Mouse (Mus musculus): ENCODE data around the gene Arhgef26. TPM values are rescaled to one million over a fixed set of nuclear protein-coding genes. Genes with fewer than 3 reads are reported as not detected.

Arhgef26 gene
- total RNA-seq (2022), result 10 to 100 TPM; 50.6 to 64.3 (median 59.8) TPM

DNA sequence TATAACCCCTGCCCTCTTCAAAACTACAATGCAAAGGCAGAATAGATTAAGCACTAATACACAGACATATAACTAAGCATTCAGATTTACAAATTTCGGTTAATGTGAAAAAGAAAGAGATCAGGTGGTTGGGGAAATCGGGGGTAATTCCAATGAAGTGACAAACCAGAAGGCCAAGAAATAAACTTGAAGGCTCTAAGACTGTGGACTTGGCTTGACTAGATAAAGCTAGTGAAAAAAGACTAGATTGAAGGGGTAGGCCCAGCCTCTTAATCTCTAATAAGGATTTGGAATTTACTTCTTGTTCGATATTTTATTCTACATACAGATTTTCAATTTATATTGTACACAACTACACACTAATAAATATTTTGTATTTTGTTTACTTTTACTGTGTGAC is at the start of gene Arhgef26:
Gene Arhgef26, plus strand, starts transcription at position 301 of the 400 bp plus-strand sequence.
- no peak for DNase-seq (ENCODE audit: low spot score in 2 of 2)

DNA sequence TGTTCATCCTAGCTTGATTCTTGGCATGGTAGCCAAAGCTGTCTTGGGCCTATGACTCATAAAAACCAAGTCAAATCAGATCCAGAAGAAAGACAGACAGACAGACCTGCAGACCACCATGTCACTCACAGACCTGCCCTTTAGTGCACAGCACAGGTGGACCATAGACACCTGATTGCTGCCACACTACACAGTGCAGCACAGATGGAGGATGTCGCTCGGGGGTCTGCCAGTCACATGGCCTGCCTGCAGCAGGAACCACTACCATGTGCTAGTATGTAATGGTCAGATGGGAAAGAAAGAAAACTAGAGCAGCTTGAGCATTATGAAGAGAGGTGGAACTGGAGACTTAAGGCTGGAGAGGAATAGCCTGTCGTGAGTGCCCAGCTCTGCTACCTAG is 27.7 kb upstream of the Arhgef26 start:
- no peak for DNase-seq (ENCODE audit: low spot score in 2 of 2)

DNA sequence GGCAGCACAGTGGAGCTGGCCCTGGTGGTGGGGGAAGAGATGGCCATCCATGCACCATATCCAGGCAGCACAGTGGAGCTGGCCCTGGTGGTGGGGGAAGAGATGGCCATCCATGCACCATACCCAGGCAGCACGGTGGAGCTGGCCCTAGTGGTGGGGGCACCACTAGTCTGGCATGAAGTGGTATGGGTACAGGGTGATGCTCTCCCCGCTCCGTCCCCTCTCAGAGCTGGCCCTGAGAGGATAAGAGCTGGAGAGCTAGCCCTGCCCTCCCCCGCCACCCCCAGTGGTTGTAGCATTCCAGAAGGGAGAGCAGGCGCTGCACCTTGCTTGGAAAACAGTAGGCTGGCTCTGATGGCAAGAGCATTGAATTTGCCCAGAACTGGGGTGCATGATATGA is 26.9 kb upstream of the Arhgef26 start:
- DNase-seq (ENCODE audit: low spot score in 2 of 2), result no peak

DNA sequence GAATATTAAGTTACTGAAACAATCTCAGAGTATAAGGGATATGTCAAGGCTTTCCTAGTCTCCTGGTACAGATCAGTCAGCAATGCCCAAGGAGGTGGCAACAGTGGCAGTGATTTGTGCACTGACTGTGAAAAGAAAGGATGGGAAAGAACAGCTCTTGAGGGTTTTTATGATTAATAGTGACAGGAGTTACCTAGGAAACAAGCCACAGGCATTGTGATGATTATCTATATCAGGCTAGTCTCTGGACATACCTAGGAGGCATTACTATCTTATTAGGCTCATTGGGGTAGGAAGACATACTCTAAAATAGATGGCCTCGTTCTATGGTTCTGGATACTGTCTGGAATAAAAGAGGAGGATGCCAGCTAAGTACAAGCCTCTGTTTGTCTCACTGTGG is 13.4 kb upstream of the Arhgef26 start:
- no peak for DNase-seq (ENCODE audit: low spot score in 2 of 2)

DNA sequence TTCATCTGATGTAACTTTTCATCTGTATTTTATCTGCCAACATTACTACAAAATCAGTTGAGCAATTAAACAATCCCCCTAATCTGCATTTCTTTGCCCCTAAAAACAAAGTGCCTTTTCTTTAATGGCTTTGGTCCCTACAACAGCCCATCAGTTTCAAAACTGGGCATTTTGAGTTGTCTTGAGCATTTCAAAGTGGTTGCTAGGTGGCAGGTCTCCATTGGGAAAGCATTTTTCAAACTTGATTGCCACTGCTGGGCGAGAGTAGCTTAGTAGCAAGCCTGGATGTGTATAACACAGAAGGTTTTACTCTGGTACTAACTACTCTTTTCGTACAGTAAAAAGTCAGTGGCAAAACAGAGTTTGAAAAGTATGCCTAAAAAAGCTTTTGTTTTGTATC is 10.2 kb upstream of the Arhgef26 start:
- peak; percentile 36 to 48 for DNase-seq (ENCODE audit: low spot score in 2 of 2)

DNA sequence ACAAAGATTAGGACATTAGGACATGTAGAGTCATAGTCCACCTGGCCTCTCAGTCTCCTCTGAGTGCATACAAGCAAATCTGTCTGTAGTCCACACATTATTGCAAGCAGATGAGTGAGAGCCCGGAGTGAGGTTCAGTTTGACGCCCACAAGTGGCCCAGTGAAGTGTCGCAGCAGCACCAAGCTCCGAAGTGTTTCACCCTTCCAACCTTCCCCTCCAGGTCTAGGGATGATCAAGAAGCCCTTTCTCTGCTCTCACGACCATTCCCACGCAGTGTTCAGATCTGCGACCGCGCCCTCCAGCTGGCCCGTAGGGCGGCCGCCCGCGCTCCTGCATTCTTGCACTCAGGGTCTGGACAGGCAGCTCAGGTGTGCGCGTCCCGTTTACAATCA is 313 bp downstream of the Arhgef26 start:
- no peak for DNase-seq (ENCODE audit: low spot score in 2 of 2)

DNA sequence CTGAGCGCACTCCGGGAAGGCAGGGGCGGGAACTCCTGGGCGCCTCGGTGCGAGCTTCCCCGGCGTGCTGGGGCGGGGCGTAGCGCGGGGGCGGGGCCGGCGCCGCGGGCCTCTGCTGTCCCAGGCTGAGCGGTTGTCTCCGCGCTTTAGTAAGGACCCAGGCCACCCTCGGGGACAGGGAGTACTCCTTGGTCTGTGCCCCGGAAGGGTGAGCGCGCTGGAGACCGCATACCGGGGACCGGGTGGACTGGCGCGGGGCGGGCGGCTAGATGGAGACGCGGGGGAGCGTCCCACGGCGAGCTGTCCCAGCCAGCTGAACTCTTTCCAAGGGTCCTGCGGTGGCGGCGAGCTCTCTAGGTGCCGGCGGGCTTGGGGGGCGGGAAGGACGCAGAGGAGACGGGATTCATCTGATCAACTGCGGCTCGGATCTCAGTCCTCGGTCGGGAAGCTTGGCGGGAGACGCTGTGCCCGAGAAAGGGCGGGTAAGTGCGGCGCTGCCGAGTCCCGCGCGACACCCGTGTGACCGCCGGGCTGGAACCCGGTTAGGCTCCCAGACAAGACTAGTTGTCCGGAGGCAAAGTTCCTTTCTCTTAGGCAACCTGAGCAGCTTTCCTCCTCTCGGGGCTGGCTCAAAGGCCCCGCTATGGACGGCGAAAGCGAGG is 841 bp downstream of the Arhgef26 start:
- peak in 1 of 2 experiments; percentile 35 for DNase-seq (ENCODE audit: low spot score in 2 of 2)

DNA sequence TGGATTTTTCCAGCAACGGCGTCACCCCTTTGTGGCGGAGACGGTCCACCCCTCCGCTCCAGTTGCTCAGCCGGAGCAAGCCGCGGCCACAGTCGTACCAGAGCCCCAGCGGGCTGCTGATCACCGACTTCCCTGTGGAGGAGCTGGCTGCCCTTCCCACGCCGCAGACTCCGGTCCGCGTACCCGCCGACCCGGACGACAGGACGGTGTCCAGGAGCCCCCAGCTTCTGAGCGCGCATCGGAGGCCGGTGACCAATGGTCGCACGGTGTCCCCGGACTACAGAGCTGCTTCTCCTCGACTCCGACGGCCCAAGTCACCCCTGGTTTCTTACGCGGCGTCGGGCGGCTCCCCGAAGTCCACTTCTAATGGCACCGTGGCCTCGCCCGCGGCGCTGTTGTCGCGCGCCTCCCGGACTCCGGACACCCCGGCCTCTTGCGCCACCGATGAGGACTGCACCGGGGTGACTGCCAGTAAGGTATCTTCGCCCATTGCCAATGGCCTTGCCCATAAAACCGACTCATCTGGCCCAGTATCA is 1.4 kb downstream of the Arhgef26 start:
- no peak for DNase-seq (ENCODE audit: low spot score in 2 of 2)

DNA sequence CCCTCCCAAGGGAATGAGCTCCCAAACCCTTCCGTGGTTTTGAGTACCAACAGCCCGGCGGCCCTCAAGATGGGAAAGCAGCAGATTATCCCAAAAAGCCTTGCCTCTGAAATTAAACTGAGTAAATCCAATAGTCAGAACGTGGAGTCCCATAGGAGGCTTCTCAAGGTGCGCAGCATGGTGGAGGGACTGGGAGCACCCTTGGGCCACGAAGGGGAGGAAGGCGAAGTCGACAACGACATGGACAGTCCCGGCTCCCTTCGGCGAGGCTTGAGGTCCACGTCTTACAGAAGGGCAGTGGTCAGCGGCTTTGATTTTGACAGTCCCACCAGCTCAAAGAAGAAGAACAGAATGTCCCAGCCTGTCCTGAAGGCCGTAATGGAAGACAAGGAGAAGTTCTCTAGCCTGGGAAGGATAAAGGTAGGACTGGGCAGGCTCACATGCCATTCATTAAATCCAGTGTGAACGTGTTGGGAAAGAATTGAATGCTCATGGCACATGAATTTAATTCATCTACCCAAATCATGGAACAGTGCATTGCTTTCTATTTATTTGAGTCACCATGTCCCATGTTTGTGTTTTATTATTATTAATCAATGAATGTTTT is 2.1 kb downstream of the Arhgef26 start:
- no peak for DNase-seq (ENCODE audit: low spot score in 2 of 2)

DNA sequence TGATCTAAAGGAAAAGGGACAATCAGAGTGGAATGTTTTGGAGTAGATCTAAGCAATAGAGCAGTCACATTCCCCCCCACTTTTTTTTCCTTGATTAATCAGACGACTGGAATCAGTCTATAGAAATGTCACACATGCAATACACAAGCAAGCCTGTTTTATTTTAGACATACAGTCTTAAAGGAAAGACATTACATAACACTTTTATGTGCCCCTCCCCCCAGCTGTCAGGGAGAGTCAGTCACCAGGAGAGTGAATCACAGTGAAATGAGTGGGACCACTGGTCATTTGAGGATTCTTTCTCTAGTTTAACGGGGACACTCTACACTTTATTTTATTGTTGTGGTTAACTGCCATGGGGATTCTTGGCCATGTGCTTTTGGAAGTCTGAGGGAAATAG is 2.7 kb downstream of the Arhgef26 start:
- no peak for DNase-seq (ENCODE audit: low spot score in 2 of 2)

DNA sequence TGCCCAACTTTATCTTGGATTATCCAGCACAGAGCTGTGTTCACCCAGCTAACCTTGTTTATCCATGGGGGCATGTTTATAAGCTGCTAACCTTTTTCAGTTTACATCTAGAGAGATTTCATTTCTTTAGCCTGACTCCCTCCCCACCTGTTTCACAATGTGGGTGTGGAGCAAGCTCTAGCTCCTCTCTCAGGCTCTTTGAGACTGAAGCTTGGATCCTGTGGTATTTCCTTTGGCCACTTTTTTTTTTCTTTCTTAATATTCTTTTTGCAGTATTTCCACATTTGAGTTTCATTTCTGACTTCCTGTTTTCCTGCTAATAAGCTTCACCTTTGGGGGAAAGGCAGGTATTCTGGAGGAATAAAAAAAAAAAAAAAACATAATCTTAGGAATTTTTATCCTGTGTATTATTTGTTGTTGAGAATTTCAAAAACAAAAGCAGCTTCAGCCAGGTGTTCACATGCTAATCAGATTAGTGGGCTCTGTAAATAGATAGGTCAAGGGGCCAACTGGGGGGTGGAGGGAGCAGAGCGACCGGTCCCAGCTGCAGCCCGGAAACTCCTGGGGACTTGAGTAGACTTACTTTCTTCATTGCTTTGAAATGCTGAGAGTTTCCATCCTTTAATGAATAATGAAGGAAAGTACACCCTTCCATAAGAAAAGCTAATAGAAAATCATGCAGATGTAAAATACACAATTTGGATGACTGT is 3.5 kb downstream of the Arhgef26 start:
- DNase-seq (ENCODE audit: low spot score in 2 of 2), result no peak

DNA sequence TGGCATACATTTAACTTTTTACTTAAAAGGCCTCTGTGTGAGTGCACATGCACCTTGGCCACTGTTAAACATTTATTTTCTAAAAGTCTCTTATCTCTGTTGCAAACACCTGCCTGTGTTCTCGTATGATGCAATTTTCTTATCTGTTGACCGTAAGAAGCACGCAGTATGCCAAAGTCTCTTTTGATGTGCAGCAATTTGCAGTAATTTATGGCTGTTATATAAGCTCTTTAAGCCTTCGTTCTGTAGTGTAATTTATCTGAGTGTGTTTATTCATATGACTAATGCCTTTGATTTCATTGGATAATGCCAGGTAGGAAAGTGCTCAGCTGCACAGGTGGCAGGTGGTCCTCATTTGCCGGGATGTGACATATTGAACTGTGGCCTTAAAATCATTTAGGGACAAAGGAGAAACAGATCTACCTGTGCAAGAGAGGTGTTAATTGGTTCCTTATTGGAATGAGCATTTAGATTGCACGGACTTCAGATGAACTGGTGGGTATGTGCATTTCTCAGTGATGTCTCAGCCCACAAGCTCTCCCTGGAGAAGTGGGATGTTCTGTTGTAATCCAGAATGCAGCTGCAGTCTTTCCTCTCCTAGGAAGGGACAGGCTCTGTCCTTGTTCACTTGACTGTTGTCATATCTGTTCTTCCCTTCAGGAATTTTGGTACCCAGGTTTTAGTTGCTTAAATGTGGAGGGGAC is 10.5 kb downstream of the Arhgef26 start:
- no peak for DNase-seq (ENCODE audit: low spot score in 2 of 2)

DNA sequence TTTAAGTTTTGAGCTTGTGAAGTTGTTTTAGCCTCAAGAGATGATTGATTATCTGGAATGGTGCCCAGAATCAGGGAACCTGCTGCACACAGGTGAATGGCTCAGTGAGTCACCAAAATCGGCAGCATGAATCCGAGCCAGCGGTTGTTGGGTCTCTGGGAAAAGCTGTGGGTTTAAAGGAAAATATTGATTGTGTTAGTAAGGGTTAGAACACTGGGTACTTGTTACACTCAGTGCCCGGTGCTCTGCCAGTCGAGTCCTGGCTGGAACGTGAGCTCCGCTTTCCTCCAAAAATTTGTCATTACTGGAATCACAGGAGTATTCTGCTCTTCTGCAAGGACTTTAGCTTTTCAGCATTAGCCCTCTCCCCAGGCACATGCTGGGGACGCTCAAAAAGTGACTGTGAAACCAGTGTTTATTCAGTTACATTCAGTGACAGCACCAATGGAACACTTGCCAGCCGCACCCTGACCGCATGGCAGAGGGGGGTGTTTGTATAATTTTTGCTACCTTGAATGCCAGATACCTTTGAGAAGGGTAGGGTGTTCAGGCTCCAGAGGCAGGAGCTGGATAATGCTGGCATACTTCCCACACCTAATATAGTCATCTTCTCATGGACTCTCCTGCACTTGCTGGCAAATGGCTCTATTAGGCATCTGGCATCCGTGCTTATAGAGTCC is 11.2 kb downstream of the Arhgef26 start:
- DNase-seq (ENCODE audit: low spot score in 2 of 2), result no peak

DNA sequence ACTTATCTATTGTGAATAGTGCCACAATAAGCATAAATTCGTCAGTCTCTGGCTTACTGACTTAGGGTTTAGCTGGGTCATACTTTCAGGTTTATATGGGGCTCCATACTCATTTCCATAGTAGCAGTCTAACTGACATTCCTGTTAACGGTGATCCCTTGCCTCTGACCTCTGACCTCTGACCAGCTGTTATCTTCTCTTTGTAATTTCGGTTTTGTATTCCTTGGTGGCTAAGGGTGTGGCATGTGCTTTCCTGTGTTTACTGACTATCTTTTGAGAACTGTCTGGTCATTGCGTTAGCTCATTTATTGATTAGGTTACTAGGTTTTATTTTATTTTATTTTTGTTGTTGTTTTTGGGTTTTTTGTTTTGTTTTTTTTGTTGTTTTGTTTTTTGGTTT is 13.9 kb downstream of the Arhgef26 start:
- DNase-seq (ENCODE audit: low spot score in 2 of 2), result no peak

DNA sequence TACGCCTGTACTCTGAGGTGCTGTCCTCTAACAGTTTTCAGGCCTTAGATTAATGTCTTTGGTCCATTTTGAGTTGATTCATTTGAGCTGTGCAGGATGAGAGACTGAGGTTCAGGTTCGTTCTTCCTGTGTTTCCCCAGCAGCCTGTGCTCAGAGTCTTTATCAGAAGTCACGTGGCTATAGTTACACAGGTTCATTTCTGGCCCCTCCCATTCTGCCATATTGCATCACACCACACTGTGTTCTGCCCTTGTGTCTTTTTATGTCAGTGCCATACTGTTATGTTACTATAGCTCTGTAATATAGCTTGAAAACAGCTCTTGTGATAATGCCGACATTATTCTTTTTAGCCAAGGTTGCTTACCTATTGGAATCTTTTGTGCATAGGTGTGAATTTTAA is 14.7 kb downstream of the Arhgef26 start:
- no peak for DNase-seq (ENCODE audit: low spot score in 2 of 2)

DNA sequence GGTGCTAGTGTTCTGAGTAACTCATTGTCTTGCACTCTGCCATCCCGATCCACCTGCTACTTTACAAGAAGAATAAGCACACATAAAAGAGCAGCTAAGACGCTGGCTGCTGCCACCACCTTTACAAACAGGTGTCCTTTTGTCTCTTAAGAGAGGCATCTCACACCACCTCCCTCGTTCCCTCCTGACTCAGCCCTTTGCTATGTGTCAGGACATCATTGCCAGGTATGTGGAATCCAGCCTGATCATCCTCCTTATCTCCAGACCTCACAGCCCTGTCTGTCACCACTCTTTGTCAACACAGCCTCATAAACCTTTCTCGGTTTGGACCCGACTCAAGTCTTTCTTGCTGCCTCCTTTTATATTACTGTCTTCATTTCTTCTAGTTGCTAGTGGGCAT is 29.7 kb downstream of the Arhgef26 start:
- DNase-seq (ENCODE audit: low spot score in 2 of 2), result no peak

DNA sequence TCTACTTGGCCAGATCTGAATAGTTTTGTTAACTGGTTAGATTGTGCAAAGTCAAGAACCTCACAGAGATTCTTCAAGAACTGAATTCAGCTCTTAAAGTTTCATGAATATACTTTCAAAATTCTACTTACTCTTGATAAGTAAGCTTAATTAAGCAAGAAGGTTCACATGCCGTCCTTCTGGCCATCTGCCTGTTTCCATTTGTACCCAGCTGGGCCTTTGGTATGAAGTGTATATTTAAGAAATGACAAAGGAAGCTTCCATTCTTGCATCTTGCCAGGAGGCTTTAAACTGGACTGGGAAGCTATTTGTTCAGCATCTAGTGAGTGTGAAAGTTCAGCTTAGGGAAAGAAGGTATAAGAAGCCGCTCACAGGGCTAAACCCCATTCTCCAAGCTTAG is 34.7 kb downstream of the Arhgef26 start:
- peak in 1 of 2 experiments; percentile 24 for DNase-seq (ENCODE audit: low spot score in 2 of 2)

DNA sequence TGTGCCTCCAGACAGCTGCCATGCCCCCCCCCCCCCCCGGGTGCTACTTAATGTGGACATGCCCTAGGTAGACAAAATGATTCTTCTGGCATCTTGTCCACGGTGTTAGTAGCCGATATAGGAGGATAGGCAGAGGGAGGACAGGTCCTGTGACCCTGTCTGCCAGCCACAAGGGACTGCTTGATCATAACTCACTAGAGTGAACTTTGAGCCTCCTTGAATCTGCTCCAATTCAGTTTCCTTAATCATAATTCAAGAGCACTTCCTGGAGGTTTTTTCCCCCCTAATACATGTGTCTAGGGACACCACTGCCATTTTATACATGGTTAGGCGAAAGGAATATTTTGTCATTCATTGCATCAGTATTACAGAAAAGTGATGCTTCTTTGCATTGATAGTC is 36.2 kb downstream of the Arhgef26 start:
- no peak for DNase-seq (ENCODE audit: low spot score in 2 of 2)

DNA sequence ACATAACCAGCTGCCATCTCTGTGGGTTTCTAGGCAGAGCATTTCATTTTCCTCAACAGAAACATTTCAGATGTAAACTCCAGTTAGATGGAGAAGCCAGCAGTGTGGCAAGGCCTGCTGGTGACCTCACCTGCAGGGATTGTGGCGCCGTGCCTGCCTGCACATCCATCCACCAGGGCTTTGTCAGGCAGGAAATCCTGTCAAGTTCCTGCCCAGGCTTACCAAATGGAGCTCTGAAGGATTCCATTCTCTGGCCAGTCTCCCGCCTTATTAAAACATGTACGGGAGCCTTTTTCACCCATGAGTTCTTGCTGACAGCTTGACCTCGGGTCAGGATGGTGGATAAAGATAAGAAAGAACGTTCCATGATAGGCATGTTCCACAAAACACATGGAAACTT is 36.7 kb downstream of the Arhgef26 start:
- no peak for DNase-seq (ENCODE audit: low spot score in 2 of 2)

DNA sequence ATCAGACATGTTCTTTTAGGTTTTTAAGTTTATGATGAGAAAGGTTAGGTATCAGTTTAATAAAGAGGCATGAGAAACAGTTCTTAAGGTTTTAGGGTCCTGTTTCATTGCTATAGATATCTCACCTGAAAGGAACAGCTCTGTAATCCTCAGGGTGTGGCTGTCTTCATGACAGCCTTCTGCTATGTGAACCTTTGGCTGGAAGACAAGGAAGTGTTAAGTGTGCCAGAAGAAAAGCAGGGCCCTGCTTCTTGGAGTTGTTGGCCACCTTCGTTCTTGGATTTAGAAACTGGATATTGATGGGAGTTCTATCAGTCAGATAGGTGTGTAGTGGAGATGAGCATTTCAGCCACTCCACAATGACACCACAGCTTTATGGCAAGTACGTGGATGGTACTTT is 38.6 kb downstream of the Arhgef26 start:
- DNase-seq (ENCODE audit: low spot score in 2 of 2), result no peak

DNA sequence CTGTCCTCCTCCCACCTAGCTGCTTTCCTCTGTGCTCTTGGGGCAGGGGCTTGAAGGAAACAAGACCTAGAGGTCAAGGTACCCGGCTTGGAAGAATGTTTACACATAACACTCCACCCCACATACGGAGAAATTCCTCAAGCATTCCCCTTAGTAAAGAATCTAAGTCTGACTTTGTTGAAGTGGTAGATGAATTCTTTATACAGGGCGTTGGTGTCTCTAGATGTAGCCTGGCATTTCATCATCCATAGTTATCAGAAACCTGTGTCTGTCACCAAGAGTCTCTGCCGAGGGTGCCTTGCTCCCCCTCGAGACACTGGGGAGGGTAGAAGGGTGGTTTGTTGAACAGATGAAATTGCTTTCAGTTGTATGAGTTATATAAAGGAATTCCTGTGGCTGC is 41.8 kb downstream of the Arhgef26 start:
- no peak for DNase-seq (ENCODE audit: low spot score in 2 of 2)

Data from layer of hippocampus, adult 8-10 months (tissue).